Mouse (Mus musculus): ENCODE measurements around the gene Rngtt. TPM values are rescaled to one million over a fixed set of nuclear protein-coding genes. Genes with fewer than 3 reads are reported as not detected.

Rngtt gene
- polyA plus RNA-seq, 1 experiment from 2014 or later: 19.0 TPM

GRCm38 (mm10) chr4:33506638-33507037 is 196.5 kb downstream of the Rngtt start:
- Histone ChIP-seq H3K27ac (replicated peaks) (no peak overlapping the region), H3K36me3 (peaks cover 4% of the 10 kb centered on the region; the same call in 1 of the 2 replicates), H3K4me2 (no peak overlapping the region), H3K9me3 (no peaks in the 10 kb centered on the region), H3K9ac (no peak overlapping the region), H3K4me1 (replicated peaks) (no peaks in the 10 kb centered on the region), H3K4me3 (no peak overlapping the region), H3K27me3 (no peaks in the 10 kb centered on the region)
- ATAC-seq (ENCODE audit: low FRiP score, low read depth): no peak

DNA sequence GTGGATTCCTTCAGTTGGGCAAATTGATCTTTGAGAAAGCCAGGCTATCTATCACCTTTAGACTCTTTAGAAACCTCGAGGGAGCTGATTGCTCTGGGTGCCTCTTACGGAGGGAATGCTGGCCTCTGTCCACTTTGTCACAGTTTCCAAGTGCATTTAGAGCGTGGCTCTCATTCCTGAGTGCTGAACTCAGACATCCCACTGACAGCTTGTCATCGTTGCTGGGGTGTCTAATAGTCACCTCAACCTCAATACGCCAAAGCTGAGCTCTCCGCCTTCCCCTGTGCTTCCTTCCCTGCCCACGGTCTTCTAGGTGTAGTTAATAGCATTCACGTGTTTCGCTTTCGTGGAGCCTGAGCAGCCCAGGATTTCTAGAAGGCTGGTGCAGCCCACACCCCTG is 200.4 kb downstream of the Rngtt start:
- no peak overlapping the region for H3K9ac ChIP-seq
- no peaks in the 10 kb centered on the region for H3K36me3 ChIP-seq
- H3K4me1 ChIP-seq (replicated peaks): no peaks in the 10 kb centered on the region
- H3K27me3 ChIP-seq: no peaks in the 10 kb centered on the region
- H3K4me3 ChIP-seq: no peak overlapping the region
- H3K9me3 ChIP-seq: no peaks in the 10 kb centered on the region
- no peak overlapping the region for H3K4me2 ChIP-seq
- no peak for ATAC-seq (ENCODE audit: low FRiP score, low read depth)
- H3K27ac ChIP-seq (replicated peaks): no peak overlapping the region
- 85% methylated on average over 10 of the region's 10 CpGs for WGBS

GRCm38 (mm10) chr4:33513421-33513820 is 203.3 kb downstream of the Rngtt start:
- H3K4me2 ChIP-seq: no peak overlapping the region
- WGBS: 71% methylated on average over 3 of the region's 3 CpGs
- H3K27ac ChIP-seq (replicated peaks): no peak overlapping the region
- H3K9ac ChIP-seq: no peak overlapping the region
- H3K9me3 ChIP-seq: no peaks in the 10 kb centered on the region
- H3K27me3 ChIP-seq: no peaks in the 10 kb centered on the region
- H3K4me3 ChIP-seq: no peak overlapping the region
- ATAC-seq (ENCODE audit: low FRiP score, low read depth): no peak
- no peaks in the 10 kb centered on the region for H3K36me3 ChIP-seq
- H3K4me1 ChIP-seq (replicated peaks): no peaks in the 10 kb centered on the region

GRCm38 (mm10) chr4:33514108-33515000 is 204.2 kb downstream of the Rngtt start:
- Histone ChIP-seq H3K4me3 (no peak overlapping the region), H3K4me1 (replicated peaks) (no peaks in the 10 kb centered on the region), H3K4me2 (no peak overlapping the region), H3K27me3 (no peaks in the 10 kb centered on the region), H3K9me3 (no peaks in the 10 kb centered on the region), H3K9ac (no peak overlapping the region), H3K27ac (replicated peaks) (no peak overlapping the region), H3K36me3 (no peaks in the 10 kb centered on the region)
- ATAC-seq (ENCODE audit: low FRiP score, low read depth): no peak
- WGBS: 84% methylated on average over 10 of the region's 10 CpGs

GRCm38 (mm10) chr4:33520196-33520595 is 210.1 kb downstream of the Rngtt start:
- no peaks in the 10 kb centered on the region for H3K4me1 ChIP-seq (replicated peaks)
- no peaks in the 10 kb centered on the region for H3K9me3 ChIP-seq
- H3K9ac ChIP-seq: no peak overlapping the region
- no peaks in the 10 kb centered on the region for H3K36me3 ChIP-seq
- ATAC-seq (ENCODE audit: low FRiP score, low read depth): no peak
- WGBS: 86% methylated on average over 7 of the region's 7 CpGs
- no peaks in the 10 kb centered on the region for H3K27me3 ChIP-seq
- no peak overlapping the region for H3K4me2 ChIP-seq
- H3K27ac ChIP-seq (replicated peaks): no peak overlapping the region
- H3K4me3 ChIP-seq: no peak overlapping the region

GRCm38 (mm10) chr4:33520938-33521337 is 210.8 kb downstream of the Rngtt start:
- Histone ChIP-seq H3K9me3 (no peaks in the 10 kb centered on the region), H3K36me3 (no peaks in the 10 kb centered on the region), H3K4me2 (no peak overlapping the region), H3K27me3 (no peaks in the 10 kb centered on the region), H3K27ac (replicated peaks) (no peak overlapping the region), H3K4me3 (no peak overlapping the region), H3K4me1 (replicated peaks) (no peaks in the 10 kb centered on the region), H3K9ac (no peak overlapping the region)
- ATAC-seq (ENCODE audit: low FRiP score, low read depth): no peak
- 64% methylated on average over 10 of the region's 10 CpGs for WGBS

DNA sequence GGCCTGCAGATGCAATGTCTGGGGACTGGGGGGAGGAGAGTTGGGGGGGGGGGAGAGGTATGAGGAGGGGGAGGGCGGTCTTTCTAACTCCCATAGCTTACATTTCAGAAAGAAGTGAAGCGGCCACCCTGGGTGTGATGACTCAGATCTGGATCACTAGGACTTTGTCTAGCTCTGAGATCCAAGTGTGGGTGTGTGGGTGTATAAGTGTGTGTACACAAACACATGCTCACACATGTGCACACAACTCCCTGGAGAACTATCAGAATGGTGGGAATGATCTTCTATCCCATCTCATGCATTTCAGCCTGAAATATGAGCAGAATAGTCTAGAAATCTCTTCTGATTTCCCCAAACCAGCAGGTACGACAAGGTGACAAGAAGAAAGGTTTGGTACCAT is 213.7 kb downstream of the Rngtt start:
- ATAC-seq (ENCODE audit: low FRiP score, low read depth): no peak
- Histone ChIP-seq H3K4me2 (no peak overlapping the region), H3K4me1 (replicated peaks) (peaks cover 9% of the 10 kb centered on the region), H3K4me3 (no peak overlapping the region), H3K27ac (replicated peaks) (no peak overlapping the region), H3K9ac (no peak overlapping the region), H3K36me3 (no peaks in the 10 kb centered on the region), H3K27me3 (no peaks in the 10 kb centered on the region), H3K9me3 (no peaks in the 10 kb centered on the region)
- 97% methylated on average over 3 of the region's 3 CpGs for WGBS

DNA sequence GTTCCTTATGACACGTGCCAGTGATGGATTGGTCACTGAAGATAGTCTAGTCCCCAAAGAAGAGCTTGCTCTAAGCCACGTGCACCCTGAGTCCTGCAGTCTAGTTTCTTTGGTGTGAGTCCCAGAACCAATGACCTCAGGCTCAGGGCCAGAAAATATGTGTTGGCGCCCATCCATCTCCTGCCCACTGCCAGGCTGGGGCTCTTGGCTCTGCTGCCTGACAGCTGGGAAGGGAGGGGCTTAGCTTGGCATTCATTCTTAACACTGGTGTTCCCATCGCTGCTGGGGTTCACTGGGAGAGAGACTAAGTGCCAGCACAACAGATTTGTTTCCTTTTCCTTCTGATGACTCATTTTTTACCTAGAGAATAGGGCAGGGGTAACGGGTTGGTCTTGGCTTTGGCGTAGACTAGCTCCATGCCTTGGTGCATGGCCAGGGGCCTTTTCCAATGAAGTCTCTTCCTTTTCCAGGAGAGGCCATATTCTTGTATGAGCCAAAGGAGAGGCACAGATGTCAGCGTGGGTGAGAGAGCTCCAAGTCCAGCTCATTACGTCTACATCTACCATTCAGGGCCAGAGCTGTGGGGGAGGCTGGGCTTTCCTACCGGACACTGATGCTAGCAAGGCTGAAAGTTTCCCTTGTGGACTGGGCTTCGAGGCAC is 214.5 kb downstream of the Rngtt start:
- Histone ChIP-seq H3K9ac (no peak overlapping the region), H3K9me3 (no peaks in the 10 kb centered on the region), H3K4me3 (no peak overlapping the region), H3K4me2 (no peak overlapping the region), H3K27ac (replicated peaks) (no peak overlapping the region), H3K4me1 (replicated peaks) (peaks cover 9% of the 10 kb centered on the region), H3K27me3 (no peaks in the 10 kb centered on the region), H3K36me3 (no peaks in the 10 kb centered on the region)
- peak; percentile 88 for ATAC-seq (ENCODE audit: low FRiP score, low read depth)
- WGBS: 69% methylated on average over 10 of the region's 10 CpGs

GRCm38 (mm10) chr4:33525272-33525671 is 215.2 kb downstream of the Rngtt start:
- no peak overlapping the region for H3K9ac ChIP-seq
- no peaks in the 10 kb centered on the region for H3K27me3 ChIP-seq
- ATAC-seq (ENCODE audit: low FRiP score, low read depth): no peak
- no peak overlapping the region for H3K4me3 ChIP-seq
- H3K4me2 ChIP-seq: no peak overlapping the region
- H3K36me3 ChIP-seq: no peaks in the 10 kb centered on the region
- peaks cover 9% of the 10 kb centered on the region for H3K4me1 ChIP-seq (replicated peaks)
- no peak overlapping the region for H3K27ac ChIP-seq (replicated peaks)
- H3K9me3 ChIP-seq: no peaks in the 10 kb centered on the region
- 97% methylated on average over 4 of the region's 4 CpGs for WGBS

- no peak overlapping the region for H3K9ac ChIP-seq
- H3K4me3 ChIP-seq: no peak overlapping the region
- H3K9me3 ChIP-seq: no peaks in the 10 kb centered on the region
- no peak for ATAC-seq (ENCODE audit: low FRiP score, low read depth)
- H3K27ac ChIP-seq (replicated peaks): no peak overlapping the region
- no peaks in the 10 kb centered on the region for H3K27me3 ChIP-seq
- H3K4me1 ChIP-seq (replicated peaks): peaks cover 9% of the 10 kb centered on the region
- no peak overlapping the region for H3K4me2 ChIP-seq
- WGBS: 15% methylated on average over 7 of the region's 7 CpGs
- no peaks in the 10 kb centered on the region for H3K36me3 ChIP-seq
These were observed 216.0 kb downstream of the Rngtt start for GRCm38 (mm10) chr4:33526092-33526491.

- Histone ChIP-seq H3K27ac (replicated peaks) (0 out of 2 replicates have a peak overlapping the region, but pooled peaks have one; percentile 14), H3K9me3 (no peaks in the 10 kb centered on the region), H3K27me3 (no peaks in the 10 kb centered on the region), H3K4me2 (0 out of 2 replicates have a peak overlapping the region, but pooled peaks have one; percentile 9), H3K36me3 (no peaks in the 10 kb centered on the region), H3K9ac (no peak overlapping the region), H3K4me3 (no peak overlapping the region), H3K4me1 (replicated peaks) (peaks cover 9% of the 10 kb centered on the region)
- no peak for ATAC-seq (ENCODE audit: low FRiP score, low read depth)
- 25% methylated on average over 9 of the region's 9 CpGs for WGBS
These were observed 216.6 kb downstream of the Rngtt start for GRCm38 (mm10) chr4:33526675-33527074.

- Histone ChIP-seq H3K4me2 (no peak overlapping the region), H3K27ac (replicated peaks) (no peak overlapping the region), H3K27me3 (no peaks in the 10 kb centered on the region), H3K9me3 (no peaks in the 10 kb centered on the region), H3K36me3 (no peaks in the 10 kb centered on the region), H3K4me3 (no peak overlapping the region), H3K9ac (no peak overlapping the region), H3K4me1 (replicated peaks) (no peaks in the 10 kb centered on the region)
- no peak for ATAC-seq (ENCODE audit: low FRiP score, low read depth)
- 71% methylated on average over 8 of the region's 8 CpGs for WGBS
These were observed 222.5 kb downstream of the Rngtt start for GRCm38 (mm10) chr4:33532596-33532995.

All from hindbrain, embryonic 15.5 days (tissue).